Mouse (Mus musculus): ENCODE results near the gene Bdkrb2. TPM values are rescaled to one million over a fixed set of nuclear protein-coding genes. Genes with fewer than 3 reads are reported as not detected.

Bdkrb2 gene
- total RNA-seq, 1 experiment from 2014 or later, result 11.9 TPM

Other genes starting within 250 kb of the Bdkrb2 start
- gene Tunar, start 229.4 kb upstream of the Bdkrb2 start, total RNA-seq (2021), result 0.37 and 0.56 TPM in 2 replicates
- gene D430019H16Rik, start 109.4 kb upstream of the Bdkrb2 start, total RNA-seq (2021), result 4.9 and 5.7 TPM in 2 replicates
- 0.26 TPM in 1 of 2 replicates, not detected in the other for gene Bdkrb1, start 39.9 kb downstream of the Bdkrb2 start, total RNA-seq (2021)
- gene Gskip, start 121.6 kb downstream of the Bdkrb2 start, total RNA-seq (2021), result 15.0 and 17.0 TPM in 2 replicates
- gene Atg2b, start 122.0 kb downstream of the Bdkrb2 start, total RNA-seq (2021), result 27.7 and 29.6 TPM in 2 replicates
- 0.26 TPM in 1 of 2 replicates, not detected in the other for gene Ak7, start 142.8 kb downstream of the Bdkrb2 start, total RNA-seq (2021)
- 188 and 189 TPM in 2 replicates for gene Papola, start 221.5 kb downstream of the Bdkrb2 start, total RNA-seq (2021)